Mouse (Mus musculus): ENCODE results near the gene Slc38a2.
A peak's percentile ranks its signal among the peaks of the same experiment; 100 is the strongest.

Slc38a2 gene

DNA sequence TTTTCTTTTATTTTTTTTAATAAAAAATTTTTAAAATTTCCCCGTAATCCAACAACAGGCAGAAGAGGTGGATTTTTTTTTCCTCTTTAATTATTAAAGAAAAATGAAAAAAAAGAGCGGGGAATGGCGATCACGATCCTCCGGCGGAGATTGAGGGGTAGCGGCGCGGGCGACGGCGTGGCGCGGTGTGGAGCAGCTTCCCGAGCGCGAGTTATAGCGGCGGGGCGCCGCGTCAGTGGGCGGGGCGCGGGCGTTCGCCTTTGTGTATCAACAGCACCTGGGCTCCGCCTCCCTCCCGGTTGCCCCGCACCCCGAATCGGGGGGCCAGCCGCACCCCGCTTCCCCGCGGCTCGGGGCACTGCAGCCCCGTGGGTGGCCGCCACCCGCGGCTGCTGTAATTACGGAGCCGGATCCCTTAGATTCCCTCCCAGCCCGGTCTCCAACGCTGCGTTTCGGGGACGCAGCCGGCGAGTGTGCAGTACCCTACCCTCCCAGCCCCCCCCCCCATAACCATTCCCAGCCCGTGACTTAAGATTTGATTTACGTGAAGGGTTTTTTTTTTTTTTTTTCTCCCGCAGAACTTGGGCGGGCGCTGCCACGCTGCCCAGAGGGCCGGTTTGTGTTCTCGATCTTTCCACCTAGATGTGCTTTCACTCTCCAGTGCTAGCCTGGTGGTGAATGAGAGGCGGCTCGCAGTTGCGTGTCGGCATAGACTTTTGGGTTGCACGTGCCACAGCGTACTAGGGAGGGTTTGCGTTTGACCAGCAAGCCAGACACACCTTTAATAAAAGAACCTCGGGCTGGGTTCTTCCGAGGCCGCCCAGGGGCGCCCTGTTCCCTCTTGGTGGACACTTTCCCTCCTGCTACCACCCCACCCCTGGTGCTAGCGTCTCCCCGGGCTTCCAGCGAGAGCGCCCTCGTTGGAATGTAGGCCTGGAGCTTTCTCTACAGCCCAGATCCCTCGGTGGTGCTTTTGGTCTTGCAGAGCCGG lies at the start of gene Slc38a2:
TSS of gene Slc38a2 (minus strand) at position 210 of the 991 bp plus-strand sequence.
- DNase-seq = peak; percentile 94 to 97

DNA sequence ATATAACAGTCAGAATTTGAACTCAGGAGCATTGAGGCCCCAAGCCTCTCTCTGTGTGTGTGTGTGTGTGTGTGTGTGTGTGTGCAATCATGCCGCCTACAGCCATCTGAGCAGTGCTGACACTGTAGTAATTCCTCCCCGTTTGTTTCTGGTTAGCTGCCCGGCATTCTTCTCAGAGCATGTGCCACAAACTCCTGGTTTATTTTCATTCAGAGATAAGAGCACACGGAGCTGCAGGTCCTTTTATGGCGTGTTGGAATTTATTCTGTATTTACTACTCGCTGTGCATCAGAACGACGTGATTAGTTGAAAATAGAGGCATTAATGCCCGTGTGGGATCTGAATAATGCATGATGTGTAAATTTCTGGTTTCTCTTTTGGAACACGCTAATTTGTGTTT lies 49.6 kb upstream of the Slc38a2 start:
- no peak for DNase-seq

DNA sequence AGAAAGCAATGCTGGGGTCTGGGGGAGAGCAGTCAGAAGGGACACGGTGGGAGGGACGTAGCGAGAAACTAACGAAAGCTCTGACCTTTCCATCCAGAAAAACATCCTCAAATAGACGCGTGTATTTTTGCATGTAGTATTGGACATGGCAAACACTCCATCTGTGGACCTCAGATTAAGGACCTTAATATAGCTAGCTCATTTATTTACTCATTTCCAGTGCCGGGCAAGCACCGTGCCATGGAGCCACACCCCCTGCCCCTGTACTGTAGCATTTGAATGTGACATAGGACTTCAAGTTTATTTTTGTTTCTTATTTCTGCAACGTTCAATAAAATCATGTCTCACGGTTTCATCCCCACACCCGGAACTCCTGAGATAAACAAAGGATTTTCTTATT lies 48.0 kb upstream of the Slc38a2 start:
- no peak for DNase-seq

DNA sequence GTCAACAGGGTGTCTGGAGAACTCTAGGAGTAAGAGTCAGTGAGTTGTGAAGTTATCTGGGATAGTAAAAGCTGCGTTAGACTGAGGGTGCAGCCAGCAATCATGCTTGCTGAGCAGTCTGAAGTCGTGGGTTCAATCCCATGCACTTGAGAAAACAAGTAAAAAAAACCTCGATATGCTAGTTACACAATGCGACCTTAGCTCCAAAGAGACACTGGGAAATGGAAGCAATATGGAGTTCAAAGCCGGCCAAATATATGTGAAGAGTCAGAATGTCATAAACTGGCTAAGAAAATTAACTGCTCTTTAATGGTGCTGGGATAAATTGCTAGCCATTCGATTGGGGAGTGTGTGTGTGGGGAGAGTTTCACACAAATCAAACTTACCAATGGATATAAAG lies 47.5 kb upstream of the Slc38a2 start:
- no peak for DNase-seq

GRCm38 (mm10) chr15:96745299-96745698 lies 45.8 kb upstream of the Slc38a2 start:
- no peak for DNase-seq

- DNase-seq = no peak
Observed at GRCm38 (mm10) chr15:96744882-96745296, 45.4 kb upstream of the Slc38a2 start.

- DNase-seq = no peak
Observed at GRCm38 (mm10) chr15:96744153-96744881, 44.8 kb upstream of the Slc38a2 start.

DNA sequence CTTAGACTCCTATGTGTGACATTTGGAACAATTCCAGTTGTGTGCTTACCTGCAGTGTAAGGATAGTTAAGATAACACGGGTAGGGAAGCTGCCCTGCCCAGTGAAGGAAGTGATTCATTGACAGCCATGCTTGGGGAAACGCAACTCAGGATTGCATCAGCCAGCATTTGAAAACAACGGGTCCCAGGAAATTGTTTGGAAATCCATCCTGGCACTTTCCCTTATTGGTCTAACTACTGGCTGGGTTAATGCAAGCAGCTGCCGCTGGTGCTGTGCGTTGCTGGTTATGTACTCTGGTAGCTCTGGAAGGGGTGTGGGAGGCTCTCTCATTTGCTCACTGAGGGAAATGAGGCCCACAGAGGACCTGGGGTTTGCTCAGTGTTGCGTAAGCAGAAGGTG lies 43.7 kb upstream of the Slc38a2 start:
- no peak for DNase-seq

DNA sequence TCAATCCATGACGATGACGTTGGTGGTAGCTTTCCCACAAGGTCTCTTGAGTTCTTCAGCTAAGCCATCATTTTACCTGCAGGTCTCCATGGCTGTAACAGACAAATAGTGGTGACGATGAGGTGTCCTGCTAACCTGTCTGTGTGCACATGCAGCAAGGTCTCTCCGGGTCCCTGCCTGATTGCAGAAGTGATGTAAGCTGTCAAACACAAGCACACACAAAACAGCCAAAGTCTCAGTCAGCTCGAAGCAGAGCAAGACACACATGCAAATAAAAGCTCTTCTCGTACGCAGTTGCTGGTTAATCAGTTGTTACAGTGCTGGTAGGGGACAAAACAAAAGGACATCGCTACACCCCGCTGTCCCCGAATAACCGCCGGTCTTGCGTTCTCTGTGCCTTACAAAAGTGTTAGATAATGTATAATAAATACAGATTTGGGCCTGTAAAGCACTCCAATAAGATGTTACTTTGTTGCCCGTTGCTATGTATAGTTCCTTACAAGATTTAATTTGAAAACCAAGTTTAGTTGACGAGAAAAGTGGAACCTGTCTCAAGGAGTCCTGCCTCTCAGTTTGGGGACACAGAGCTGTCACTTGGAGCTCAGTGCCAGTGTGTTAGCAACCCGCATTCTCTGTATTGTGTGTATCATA lies 43.2 kb upstream of the Slc38a2 start:
- no peak for DNase-seq

GRCm38 (mm10) chr15:96740865-96741561 lies 41.5 kb upstream of the Slc38a2 start:
- no peak for DNase-seq

DNA sequence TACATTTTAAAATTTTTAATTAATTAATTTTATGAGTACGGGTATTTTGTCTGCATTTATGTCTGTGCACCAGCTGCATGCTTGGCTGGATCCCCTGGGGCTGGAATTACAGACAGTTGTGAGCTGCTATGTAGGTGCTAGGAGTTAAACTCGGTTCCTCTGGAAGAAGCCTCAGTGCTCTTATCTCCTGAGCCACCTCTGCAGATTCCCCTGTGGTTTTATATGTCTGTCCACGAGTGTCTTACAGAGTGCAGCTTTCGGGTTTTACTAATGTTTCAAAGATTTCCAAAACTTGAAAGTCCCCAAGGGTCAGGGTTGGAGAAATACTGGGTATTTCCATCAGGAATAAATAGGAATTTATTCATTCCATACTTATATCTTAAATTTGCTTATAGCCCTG lies 40.6 kb upstream of the Slc38a2 start:
- no peak for DNase-seq

- no peak for DNase-seq
Observed at GRCm38 (mm10) chr15:96736663-96737385, 37.3 kb upstream of the Slc38a2 start.

DNA sequence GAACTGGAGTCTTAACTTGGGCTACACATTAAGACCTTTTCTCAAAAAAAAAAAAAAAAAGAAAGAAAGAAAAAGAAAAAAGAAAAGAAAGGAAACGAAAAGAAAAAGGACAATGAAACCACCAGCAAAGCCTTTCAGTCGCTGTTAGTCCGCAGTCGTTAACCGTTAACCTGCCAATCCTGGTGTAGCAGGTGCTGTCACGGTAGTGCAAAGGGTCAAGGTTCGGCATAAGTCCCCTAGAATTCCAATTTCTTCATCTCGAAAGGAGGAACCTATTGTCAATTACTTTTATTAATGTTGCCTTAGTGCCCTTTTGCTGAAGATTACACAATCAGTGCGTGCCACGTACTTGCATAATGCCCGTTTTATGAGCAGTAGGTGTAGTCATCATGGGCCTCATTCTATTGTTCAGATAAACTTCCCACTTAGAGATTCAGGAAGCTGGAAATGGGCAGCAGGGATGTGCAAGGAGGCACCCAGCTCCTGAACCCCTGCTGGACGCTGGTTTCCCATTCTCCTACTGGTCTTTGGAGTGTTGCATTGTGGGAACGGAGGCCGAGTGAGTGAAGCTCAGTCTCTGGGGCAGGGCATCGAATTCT lies 36.1 kb upstream of the Slc38a2 start:
- DNase-seq = no peak

DNA sequence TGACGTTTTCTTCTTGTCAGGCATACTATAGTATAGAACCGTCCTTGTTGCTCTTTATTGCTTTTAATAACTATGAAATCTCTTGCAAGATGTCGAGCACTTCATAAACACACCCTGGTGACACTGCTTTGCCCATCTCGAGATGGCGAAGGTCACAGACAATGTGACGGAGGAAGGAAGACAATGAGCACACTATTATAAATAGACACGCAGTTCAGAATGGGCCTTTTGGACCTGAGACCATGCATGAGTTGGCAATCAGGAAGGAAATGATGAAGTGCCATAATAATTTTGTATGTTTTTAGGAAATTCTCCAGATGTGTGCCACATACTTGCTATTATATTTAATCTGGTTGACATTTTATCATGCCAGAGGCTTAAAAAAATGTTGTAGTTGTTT lies 34.9 kb upstream of the Slc38a2 start:
- no peak for DNase-seq

GRCm38 (mm10) chr15:96730416-96730815 lies 30.9 kb upstream of the Slc38a2 start:
- DNase-seq = no peak

GRCm38 (mm10) chr15:96729785-96730184 lies 30.3 kb upstream of the Slc38a2 start:
- DNase-seq = peak; percentile 13 to 48

GRCm38 (mm10) chr15:96728993-96729392 lies 29.5 kb upstream of the Slc38a2 start:
- DNase-seq = no peak

DNA sequence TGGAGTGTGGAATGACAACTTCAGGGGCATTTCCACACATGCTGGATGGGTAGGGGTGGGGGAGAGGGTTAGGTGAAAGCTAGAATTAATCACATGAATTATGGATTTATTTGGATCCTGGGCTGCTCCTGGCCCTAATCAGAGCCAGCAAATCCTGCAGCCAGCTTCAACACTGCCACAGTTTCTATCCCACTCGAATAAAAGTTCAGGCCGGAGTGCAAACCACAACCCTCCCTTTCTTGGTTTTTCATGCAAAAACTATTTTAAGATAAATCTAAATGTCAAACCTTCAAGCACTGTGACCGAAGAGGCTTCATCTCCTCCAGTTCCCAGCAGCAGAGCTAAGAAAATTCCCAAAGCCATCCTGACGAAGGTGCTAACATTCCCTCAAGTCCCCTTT lies 28.8 kb upstream of the Slc38a2 start:
- no peak for DNase-seq

- no peak for DNase-seq
Observed at GRCm38 (mm10) chr15:96724506-96724905, 25.0 kb upstream of the Slc38a2 start.

- DNase-seq = no peak
Observed at GRCm38 (mm10) chr15:96722228-96722627, 22.7 kb upstream of the Slc38a2 start.

GRCm38 (mm10) chr15:96720146-96720545 lies 20.6 kb upstream of the Slc38a2 start:
- DNase-seq = no peak

DNA sequence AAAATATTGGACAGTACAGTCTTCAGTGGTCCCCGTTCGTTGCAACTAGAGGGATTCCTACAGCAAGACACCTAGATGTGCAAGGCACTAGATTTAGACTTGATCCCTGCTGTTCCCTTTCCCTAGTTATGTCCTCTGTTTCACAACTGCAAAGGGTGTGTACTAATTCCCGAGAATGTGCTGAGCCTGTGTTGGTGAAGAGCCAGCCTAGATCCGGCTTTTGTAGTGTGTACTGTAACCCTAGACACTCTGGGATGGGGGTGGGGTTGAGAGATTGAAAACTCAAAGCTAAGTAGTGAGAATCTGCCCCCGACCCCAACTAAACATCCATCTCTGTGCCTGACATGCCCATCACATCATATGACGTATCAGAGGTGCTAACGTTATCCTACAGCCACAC lies 18.9 kb upstream of the Slc38a2 start:
- DNase-seq = no peak
